Mouse (Mus musculus): ENCODE measurements around the gene Atxn1. TPM values are rescaled to one million over a fixed set of nuclear protein-coding genes. Genes with fewer than 3 reads are reported as not detected.

The Atxn1 gene
- total RNA-seq, 4 experiments from 2014 or later = 123 to 159 (median 132) TPM

GRCm38 (mm10) chr13:45734531-45734930, 230.3 kb downstream of the Atxn1 start:
- DNase-seq (ENCODE audit: low spot score in 2 of 2) = no peak

- DNase-seq (ENCODE audit: low spot score in 2 of 2) = no peak
Measured at GRCm38 (mm10) chr13:45732590-45732989, 232.2 kb downstream of the Atxn1 start.

- DNase-seq (ENCODE audit: low spot score in 2 of 2) = no peak
Measured at GRCm38 (mm10) chr13:45726917-45727316, 237.9 kb downstream of the Atxn1 start.

- DNase-seq (ENCODE audit: low spot score in 2 of 2) = no peak
Measured at GRCm38 (mm10) chr13:45726181-45726580, 238.6 kb downstream of the Atxn1 start.

GRCm38 (mm10) chr13:45724507-45725259, 240.1 kb downstream of the Atxn1 start:
- DNase-seq (ENCODE audit: low spot score in 2 of 2) = no peak

GRCm38 (mm10) chr13:45722885-45723284, 241.9 kb downstream of the Atxn1 start:
- DNase-seq (ENCODE audit: low spot score in 2 of 2) = no peak

- DNase-seq (ENCODE audit: low spot score in 2 of 2) = no peak
Measured at GRCm38 (mm10) chr13:45721621-45722020, 243.2 kb downstream of the Atxn1 start.

GRCm38 (mm10) chr13:45718850-45719249, 246.0 kb downstream of the Atxn1 start:
- DNase-seq (ENCODE audit: low spot score in 2 of 2) = no peak

- DNase-seq (ENCODE audit: low spot score in 2 of 2) = peak in 1 of 2 experiments; percentile 30
Measured at GRCm38 (mm10) chr13:45715583-45716180, 249.1 kb downstream of the Atxn1 start.

- DNase-seq (ENCODE audit: low spot score in 2 of 2) = no peak
Measured at GRCm38 (mm10) chr13:45710041-45710440, 254.8 kb downstream of the Atxn1 start.

GRCm38 (mm10) chr13:45709402-45709801, 255.4 kb downstream of the Atxn1 start:
- DNase-seq (ENCODE audit: low spot score in 2 of 2) = no peak

GRCm38 (mm10) chr13:45701296-45701790, 263.5 kb downstream of the Atxn1 start:
- DNase-seq (ENCODE audit: low spot score in 2 of 2) = no peak

GRCm38 (mm10) chr13:45698982-45699381, 265.8 kb downstream of the Atxn1 start:
- DNase-seq (ENCODE audit: low spot score in 2 of 2) = no peak

- no peak for DNase-seq (ENCODE audit: low spot score in 2 of 2)
Measured at GRCm38 (mm10) chr13:45696009-45696408, 268.8 kb downstream of the Atxn1 start.

GRCm38 (mm10) chr13:45694921-45695437, 269.8 kb downstream of the Atxn1 start:
- no peak for DNase-seq (ENCODE audit: low spot score in 2 of 2)

GRCm38 (mm10) chr13:45693953-45694352, 270.9 kb downstream of the Atxn1 start:
- DNase-seq (ENCODE audit: low spot score in 2 of 2) = no peak

GRCm38 (mm10) chr13:45693534-45693933, 271.3 kb downstream of the Atxn1 start:
- peak in 1 of 2 experiments; percentile 38 for DNase-seq (ENCODE audit: low spot score in 2 of 2)

- no peak for DNase-seq (ENCODE audit: low spot score in 2 of 2)
Measured at GRCm38 (mm10) chr13:45693126-45693525, 271.7 kb downstream of the Atxn1 start.

- DNase-seq (ENCODE audit: low spot score in 2 of 2) = no peak
Measured at GRCm38 (mm10) chr13:45692440-45692839, 272.4 kb downstream of the Atxn1 start.

- peak in 1 of 2 experiments; percentile 33 for DNase-seq (ENCODE audit: low spot score in 2 of 2)
Measured at GRCm38 (mm10) chr13:45690426-45690825, 274.4 kb downstream of the Atxn1 start.

GRCm38 (mm10) chr13:45688864-45689263, 275.9 kb downstream of the Atxn1 start:
- DNase-seq (ENCODE audit: low spot score in 2 of 2) = no peak

- no peak for DNase-seq (ENCODE audit: low spot score in 2 of 2)
Measured at GRCm38 (mm10) chr13:45687581-45687980, 277.2 kb downstream of the Atxn1 start.

GRCm38 (mm10) chr13:45686309-45686582, 278.6 kb downstream of the Atxn1 start:
- DNase-seq (ENCODE audit: low spot score in 2 of 2) = no peak

Measured in layer of hippocampus, adult 8-10 months (tissue).